Mouse (Mus musculus) CH12.LX (cell line): ENCODE data around the gene 4833427G06Rik. TPM values are rescaled to one million over a fixed set of nuclear protein-coding genes. Genes with fewer than 3 reads are reported as not detected.
A peak's percentile ranks its signal among the peaks of the same experiment; 100 is the strongest.

ENCODE experiments used
- DNase-seq: peaks from one replicate; pipeline ENCODE4 v3.0.0-alpha.2; 2013; ENCODE audit errors: extremely low read depth
- H3K27ac ChIP-seq: 2 replicates; pipeline ENCODE4 v1.5.1; 2012; ENCODE audit warnings: low read depth, mild to moderate bottlenecking, control low read depth, moderate library complexity; ENCODE audit not compliant: insufficient read depth
- H3K27me3 ChIP-seq: replicated peaks from 2 replicates; pipeline ENCODE3; 2012; ENCODE audit warnings: inconsistent platforms
- H3K36me3 ChIP-seq, 2 experiments: replicated peaks in 1 of 2; 2 replicates each; pipeline versions ENCODE3 to v1.6.1; 2012; ENCODE audit warnings: inconsistent platforms in 1 of 2, low read length in 1 of 2, mild to moderate bottlenecking in 1 of 2, mixed read lengths in 1 of 2, moderate library complexity in 1 of 2; ENCODE audit not compliant: control insufficient read depth in 1 of 2, insufficient read depth in 1 of 2
- H3K4me1 ChIP-seq, 2 experiments: 2 replicates each; pipeline ENCODE4 v1.6.1; 2012; ENCODE audit warnings: inconsistent platforms in 1 of 2, moderate library complexity in 1 of 2; ENCODE audit not compliant: insufficient read depth in 2 of 2, control insufficient read depth in 1 of 2
- H3K4me2 ChIP-seq: 2 replicates; pipeline ENCODE4 v1.6.1; 2012; ENCODE audit warnings: low read depth, mild to moderate bottlenecking, control low read depth; ENCODE audit not compliant: poor library complexity, insufficient read depth, severe bottlenecking
- H3K4me3 ChIP-seq, 3 experiments: fragments of 150-350 bp in 1 of 3; sonication (generic) in 1 of 3; replicated peaks in 1 of 3; 2 replicates each; pipeline versions ENCODE3 to v1.5.1; 2011 to 2012; ENCODE audit warnings: low read depth in 2 of 3, low read length in 2 of 3, mild to moderate bottlenecking in 2 of 3, moderate library complexity in 2 of 3, control low read depth in 1 of 3, improper control_type of control experiment in 1 of 3, inconsistent platforms in 1 of 3, mixed read lengths in 1 of 3; ENCODE audit not compliant: poor library complexity in 1 of 3
- H3K79me2 ChIP-seq: replicated peaks from 2 replicates; pipeline ENCODE4 v1.6.1; 2012; ENCODE audit warnings: mild to moderate bottlenecking, moderate library complexity; ENCODE audit not compliant: control insufficient read depth, poor library complexity, insufficient read depth, severe bottlenecking; ENCODE audit errors: extremely low read depth
- H3K9ac ChIP-seq: 2 replicates; pipeline ENCODE4 v1.6.1; 2012; ENCODE audit warnings: low read depth, mild to moderate bottlenecking, control low read depth, moderate library complexity; ENCODE audit not compliant: insufficient read depth
- H3K9me3 ChIP-seq: replicated peaks from 2 replicates; pipeline ENCODE3; 2012; ENCODE audit warnings: low read length, inconsistent platforms, mixed read lengths
- CHD1 ChIP-seq: IDR thresholded peaks from 2 replicates; pipeline ENCODE4 v1.6.1; 2012; ENCODE audit warnings: low read depth, low read length, improper control_type of control experiment, inconsistent platforms
- CTCF ChIP-seq, 2 experiments: IDR thresholded peaks in 1 of 2; conservative IDR thresholded peaks in 1 of 2; 2 replicates each; pipeline ENCODE4 v1.5.1; 2011 to 2012; ENCODE audit warnings: low read depth in 2 of 2, low read length in 2 of 2, improper control_type of control experiment in 1 of 2, inconsistent platforms in 1 of 2, mild to moderate bottlenecking in 1 of 2, moderate library complexity in 1 of 2
- EP300 ChIP-seq: IDR thresholded peaks from 2 replicates; pipeline ENCODE4 v1.6.1; 2011; ENCODE audit warnings: low read length, improper control_type of control experiment
- JUN ChIP-seq: IDR thresholded peaks from 2 replicates; pipeline ENCODE4 v1.6.1; 2011; ENCODE audit warnings: low read depth, mild to moderate bottlenecking, low read length, improper control_type of control experiment, moderate library complexity; ENCODE audit not compliant: insufficient read depth
- JUND ChIP-seq: conservative IDR thresholded peaks from 2 replicates; pipeline ENCODE4 v1.6.1; 2011; ENCODE audit warnings: low read depth, low read length, improper control_type of control experiment
- KAT2A ChIP-seq: IDR thresholded peaks from 2 replicates; pipeline ENCODE4 v1.6.1; 2012; ENCODE audit warnings: low read length, improper control_type of control experiment, inconsistent platforms; ENCODE audit not compliant: insufficient replicate concordance
- MEF2A ChIP-seq: IDR thresholded peaks from 2 replicates; pipeline ENCODE4 v1.6.1; 2014; ENCODE audit warnings: low read depth, mild to moderate bottlenecking, inconsistent platforms, low read length, improper control_type of control experiment, borderline replicate concordance
- MXI1 ChIP-seq: IDR thresholded peaks from 2 replicates; pipeline ENCODE4 v1.6.1; 2011; ENCODE audit warnings: mild to moderate bottlenecking, low read depth, low read length, improper control_type of control experiment
- MYC ChIP-seq: IDR thresholded peaks from 2 replicates; pipeline ENCODE4 v1.6.1; 2011; ENCODE audit warnings: low read depth, mild to moderate bottlenecking, improper control_type of control experiment, low read length
- NELFE ChIP-seq: IDR thresholded peaks from 2 replicates; pipeline ENCODE4 v1.6.1; 2011; ENCODE audit warnings: low read depth, low read length, improper control_type of control experiment
- PAX5 ChIP-seq: IDR thresholded peaks from 2 replicates; pipeline ENCODE4 v1.6.1; 2012; ENCODE audit warnings: low read length, inconsistent platforms, mixed read lengths
- RAD21 ChIP-seq: IDR thresholded peaks from 2 replicates; pipeline ENCODE4 v1.6.1; 2011; ENCODE audit warnings: low read depth, mild to moderate bottlenecking, low read length, improper control_type of control experiment, moderate library complexity
- SIN3A ChIP-seq: IDR thresholded peaks from 2 replicates; pipeline ENCODE4 v1.6.1; 2012; ENCODE audit warnings: low read length, improper control_type of control experiment, inconsistent platforms
- SMC3 ChIP-seq: IDR thresholded peaks from 2 replicates; pipeline ENCODE4 v1.6.1; 2011; ENCODE audit warnings: low read depth, low read length, improper control_type of control experiment
- TCF12 ChIP-seq: IDR thresholded peaks from 2 replicates; pipeline ENCODE4 v1.6.1; 2014; ENCODE audit warnings: low read depth, mild to moderate bottlenecking, inconsistent platforms, low read length, improper control_type of control experiment
- USF1 ChIP-seq: IDR thresholded peaks from 2 replicates; pipeline ENCODE4 v1.6.1; 2014; ENCODE audit warnings: low read depth, mild to moderate bottlenecking, inconsistent platforms, low read length, improper control_type of control experiment
- ZNF384 ChIP-seq: IDR thresholded peaks from 2 replicates; pipeline ENCODE4 v1.6.1; 2012; ENCODE audit warnings: low read depth, low read length, improper control_type of control experiment, inconsistent platforms
- dilution Hi-C: fragments of 300-500 bp; cut with MboI; formaldehyde crosslinking; loops from 2 replicates; pipeline ENCODE4 v1.14.3; 2020; ENCODE audit warnings: low sequenced_read_pairs; ENCODE audit not compliant: extremely low pct_unique_long_range_greater_than_20kb, extremely low pct_ligation_motif_present
- in situ Hi-C: fragments of 300-500 bp; cut with MboI; formaldehyde crosslinking; loops from 3 replicates; pipeline ENCODE4 v1.14.3; 2019; ENCODE audit warnings: low sequenced_read_pairs, low pct_ligation_motif_present, low pct_unique_long_range_greater_than_20kb, mixed read lengths
- polyA plus RNA-seq: library from polyadenylated mRNA; unstranded; fragments of >175 nt; gene quantifications from 2 replicates; pipeline ENCODE4 v1.2.1, GENCODE M21; 2012; ENCODE audit warnings: low read depth; ENCODE audit not compliant: insufficient read length
- total RNA-seq, 2 experiments: library from RNA; depleted of rRNA; stranded (reverse); fragments of 300-350 nt in 1 of 2; fragments of >200 nt in 1 of 2; gene quantifications; 2 replicates each; pipeline ENCODE4 v1.2.3; 2012 to 2014

Gene 4833427G06Rik
- total and polyA plus RNA-seq, 3 experiments = 0.25 TPM; not detected in 2

GRCm38 (mm10) chr9:51136985-51137384 lies 35.1 kb upstream of the 4833427G06Rik start:
- TF ChIP-seq JUND (no peak), CTCF (conservative IDR thresholded peaks at IDR 0.05 in 1 of 2, IDR thresholded peaks at IDR 0.05 in 1 of 2; ENCODE audit: low read depth in 2 of 2, low read length in 2 of 2) (peak; percentile 73 to 85), NELFE (no peak), MYC (no peak), SMC3 (peak; percentile 71), RAD21 (peak; percentile 86)
- dilution Hi-C loops (no loop called here), in situ Hi-C loops (loop anchor here (25.0 kb wide), 1 partner anchor 300 kb away; the partner anchor contains the start of gene Ppp2r1b)

GRCm38 (mm10) chr9:51114767-51115166 lies 12.9 kb upstream of the 4833427G06Rik start:
- dilution Hi-C loops (no loop called here), in situ Hi-C loops (no loop called here)
- Histone ChIP-seq H3K36me3 (no peaks in the 10 kb centered on the region), H3K27me3 (no peaks in the 10 kb centered on the region), H3K4me2 (no peak overlapping the region), H3K4me3 (no peak overlapping the region), H3K79me2 (no peaks in the 10 kb centered on the region), H3K27ac (no peak overlapping the region), H3K4me1 (peaks cover 0 to 5% of the 10 kb centered on the region in 2 experiments; a peak in 2 of 4 replicates), H3K9me3 (no peaks in the 10 kb centered on the region), H3K9ac (no peak overlapping the region)
- no peak for TF ChIP-seq JUN
- TF ChIP-seq MXI1 = no peak
- TF ChIP-seq KAT2A = no peak
- TF ChIP-seq RAD21 = no peak
- no peak for TF ChIP-seq EP300
- TF ChIP-seq SIN3A = no peak
- TF ChIP-seq USF1 = no peak
- no peak for TF ChIP-seq TCF12
- no peak for TF ChIP-seq PAX5
- TF ChIP-seq ZNF384 = no peak
- no peak for DNase-seq

More at GRCm38 (mm10) chr9:51136985-51137384, 35.1 kb upstream of the 4833427G06Rik start:
- no peak overlapping the region for H3K9ac ChIP-seq
- no peaks in the 10 kb centered on the region for H3K4me1 ChIP-seq
- H3K79me2 ChIP-seq = no peaks in the 10 kb centered on the region
- no peaks in the 10 kb centered on the region for H3K27me3 ChIP-seq
- H3K4me3 ChIP-seq = no peak overlapping the region
- peak; percentile 40 for DNase-seq
- H3K36me3 ChIP-seq = no peaks in the 10 kb centered on the region
- no peaks in the 10 kb centered on the region for H3K9me3 ChIP-seq
- no peak overlapping the region for H3K4me2 ChIP-seq
- H3K27ac ChIP-seq = no peak overlapping the region

- Histone ChIP-seq H3K4me3 (no peak overlapping the region), H3K9me3 (peaks cover 7% of the 10 kb centered on the region), H3K4me2 (peak overlapping the region; percentile 15), H3K27ac (no peak overlapping the region)
- dilution Hi-C loops = no loop called here
- in situ Hi-C loops = no loop called here
- 0 out of 2 replicates have a peak, but pooled peaks have one; percentile 47 for TF ChIP-seq CHD1
- no peak for TF ChIP-seq JUN
- TF ChIP-seq MEF2A = no peak
- TF ChIP-seq, all 38 proteins: peak for 1
- Histone ChIP-seq H3K36me3 (no peaks in the 10 kb centered on the region), H3K27me3 (no peaks in the 10 kb centered on the region), H3K9ac (0 out of 2 replicates have a peak overlapping the region, but pooled peaks have one; percentile 33), H3K4me1 (peaks cover 0 to 5% of the 10 kb centered on the region in 2 experiments; a peak in 2 of 4 replicates), H3K79me2 (no peaks in the 10 kb centered on the region; the same call in 1 of the 2 replicates)
- peak; percentile 7 for DNase-seq
These were observed 3.9 kb upstream of the 4833427G06Rik start for GRCm38 (mm10) chr9:51105751-51106150.
